Mouse (Mus musculus): ENCODE data around the gene Chrm5.
A peak's percentile ranks its signal among the peaks of the same experiment; 100 is the strongest.
"Not testable (repeated sequence)": the region's sequence is repeated elsewhere in the genome, so short reads cannot be mapped to it uniquely, and the experiment has no call there.

Gene Chrm5

DNA sequence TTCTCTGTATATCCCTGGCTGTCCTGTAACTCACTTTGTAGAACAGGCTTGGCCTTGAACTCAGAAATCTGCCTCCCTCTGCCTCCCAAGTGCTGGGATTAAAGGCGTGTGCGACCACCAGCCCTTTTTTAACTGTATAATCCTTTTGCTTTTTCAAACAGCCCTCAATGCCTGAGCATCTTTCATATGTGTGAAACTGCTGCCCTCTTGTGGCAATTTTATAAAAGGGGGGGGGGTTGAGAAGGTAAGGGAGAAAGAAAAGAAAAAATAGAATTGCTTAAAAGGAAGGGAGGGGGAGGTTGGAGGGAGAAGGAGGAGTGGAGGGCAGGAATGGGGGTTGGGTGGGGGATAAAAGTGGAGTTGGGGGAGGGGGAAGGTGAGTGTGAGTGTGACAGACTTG is 995 bp upstream of the Chrm5 start:
- no peak for DNase-seq (ENCODE audit: low spot score in 2 of 2)

DNA sequence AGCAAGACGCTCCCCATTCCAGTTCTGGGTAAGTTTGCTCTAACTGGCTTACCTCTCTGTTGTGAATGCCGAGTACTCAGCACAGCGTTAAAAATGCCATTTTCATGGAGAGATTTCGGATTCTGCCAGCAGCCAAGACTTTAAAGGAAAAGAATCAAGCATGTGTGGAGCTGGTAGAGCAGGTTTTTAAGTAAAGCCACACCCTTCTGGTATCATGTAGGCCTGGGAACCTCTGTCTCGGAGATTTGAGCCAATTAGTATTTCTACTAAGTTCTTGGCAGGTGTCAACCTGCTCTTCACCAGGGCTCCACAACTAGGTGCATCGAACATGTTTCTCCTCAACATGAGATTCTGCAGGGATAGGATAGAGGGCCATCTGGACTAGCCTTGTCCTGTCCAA is 4.0 kb downstream of the Chrm5 start:
- DNase-seq (ENCODE audit: low spot score in 2 of 2) = peak in 1 of 2 experiments; percentile 11

DNA sequence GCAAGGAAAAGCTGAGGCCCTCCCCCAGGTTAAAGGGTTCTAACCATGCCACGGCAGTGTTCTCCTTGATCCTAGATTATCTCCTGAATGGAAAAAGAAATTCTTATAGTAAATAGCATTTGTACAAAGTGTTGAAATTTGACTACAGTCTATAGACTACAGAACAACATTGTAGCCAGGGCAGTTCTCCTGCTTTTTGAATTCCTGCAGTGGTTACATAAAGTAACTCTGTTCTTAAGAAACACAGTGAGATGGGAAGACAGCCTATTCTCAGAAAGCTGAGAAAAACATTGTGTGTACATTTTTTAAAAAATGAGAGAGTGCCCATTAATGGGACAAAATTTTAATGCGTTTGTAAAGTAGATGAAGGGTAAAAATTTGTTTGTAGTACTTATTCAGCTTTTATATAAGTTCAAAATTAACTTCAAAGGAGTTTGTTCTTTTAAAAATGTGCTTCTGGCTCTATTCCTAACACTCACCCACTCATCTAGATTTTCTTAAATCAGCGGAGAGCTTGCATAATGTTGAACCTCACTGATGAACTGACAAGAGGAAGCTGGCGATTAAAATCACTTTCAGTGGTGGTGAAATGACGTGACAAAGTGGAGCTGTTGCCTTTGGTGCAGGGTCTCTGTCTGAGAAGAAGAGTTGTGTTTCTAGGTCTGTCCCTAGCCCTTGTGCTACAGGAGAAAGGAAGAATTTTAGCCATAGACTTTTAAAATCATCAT is 5.4 kb downstream of the Chrm5 start:
- no peak for DNase-seq (ENCODE audit: low spot score in 2 of 2)

DNA sequence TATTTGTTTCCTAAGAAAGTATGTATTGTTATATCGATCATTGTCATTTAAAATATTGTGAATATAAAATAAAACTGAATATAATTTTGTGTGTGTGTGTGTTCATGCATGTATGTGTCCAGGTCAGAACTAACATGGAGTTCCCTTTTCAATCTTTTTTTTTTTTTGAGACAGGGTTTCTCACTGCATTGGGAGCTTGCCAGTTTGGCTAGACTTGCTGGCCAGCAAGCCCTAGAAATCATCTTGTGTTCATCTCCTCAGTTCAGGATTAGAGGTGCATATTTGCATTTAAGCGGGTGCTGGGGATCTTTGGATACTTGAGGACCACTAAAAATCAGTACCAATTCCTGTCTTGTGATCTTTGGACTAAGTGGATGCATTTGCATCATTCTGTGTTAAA is 8.5 kb downstream of the Chrm5 start:
- DNase-seq (ENCODE audit: low spot score in 2 of 2) = no peak

DNA sequence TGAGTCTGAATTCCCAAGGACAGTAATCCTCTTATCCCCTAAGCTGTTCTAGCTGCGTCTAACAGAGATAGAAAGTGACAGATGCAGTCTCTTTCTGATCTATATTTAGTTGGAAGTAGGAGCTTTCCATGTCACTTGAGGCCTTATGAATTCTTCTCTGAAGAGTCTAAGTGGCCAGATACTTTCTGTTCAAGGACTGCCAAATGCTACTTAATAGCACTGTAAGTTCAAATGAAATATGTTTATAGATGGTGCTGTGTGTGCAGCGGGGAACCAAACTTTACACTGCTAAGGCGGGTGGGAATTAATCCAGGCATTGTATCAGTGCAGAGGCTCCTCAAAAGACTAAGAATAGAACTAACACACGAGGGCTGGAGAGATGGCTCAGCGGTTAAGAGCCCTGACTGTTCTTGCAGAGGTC is 9.6 kb downstream of the Chrm5 start:
- DNase-seq (ENCODE audit: low spot score in 2 of 2) = no peak

DNA sequence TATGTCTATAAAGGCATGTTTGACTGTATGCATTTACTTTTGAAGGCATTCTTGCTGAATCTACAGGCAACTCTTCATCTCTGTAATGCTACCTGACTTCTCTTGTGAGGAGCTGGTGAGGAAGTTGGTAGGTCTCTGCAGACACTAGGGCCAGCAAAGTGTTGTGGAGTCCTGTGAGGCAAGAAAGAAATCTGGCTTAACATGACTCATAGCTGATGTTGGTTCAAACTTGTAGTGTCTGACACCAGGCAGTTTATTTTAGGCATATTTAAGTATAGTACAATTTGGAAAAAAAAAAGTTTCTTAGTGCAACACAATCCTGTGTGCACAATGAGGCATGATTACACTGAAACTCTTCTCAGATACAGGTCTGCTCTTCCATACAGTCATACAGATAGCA is 11.0 kb downstream of the Chrm5 start:
- no peak for DNase-seq (ENCODE audit: low spot score in 2 of 2)

DNA sequence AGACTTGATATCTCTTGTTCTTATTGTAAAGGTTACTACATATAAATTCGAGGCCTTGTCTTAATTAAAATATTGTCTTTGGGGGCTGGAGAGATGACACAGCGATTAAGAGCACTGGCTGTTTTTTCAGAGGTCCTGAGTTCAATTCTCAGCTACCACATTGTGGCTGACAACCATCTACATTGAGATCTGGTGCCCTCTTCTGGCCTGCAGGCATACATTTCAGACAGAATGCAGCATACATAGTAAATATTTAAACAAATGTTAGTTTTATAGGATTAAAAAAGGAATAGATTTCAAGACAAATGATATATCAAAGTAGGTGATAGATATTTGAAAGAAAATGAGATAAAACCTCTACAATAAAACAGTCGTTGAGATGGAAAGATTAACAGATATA is 20.0 kb downstream of the Chrm5 start:
- no peak for DNase-seq (ENCODE audit: low spot score in 2 of 2)

DNA sequence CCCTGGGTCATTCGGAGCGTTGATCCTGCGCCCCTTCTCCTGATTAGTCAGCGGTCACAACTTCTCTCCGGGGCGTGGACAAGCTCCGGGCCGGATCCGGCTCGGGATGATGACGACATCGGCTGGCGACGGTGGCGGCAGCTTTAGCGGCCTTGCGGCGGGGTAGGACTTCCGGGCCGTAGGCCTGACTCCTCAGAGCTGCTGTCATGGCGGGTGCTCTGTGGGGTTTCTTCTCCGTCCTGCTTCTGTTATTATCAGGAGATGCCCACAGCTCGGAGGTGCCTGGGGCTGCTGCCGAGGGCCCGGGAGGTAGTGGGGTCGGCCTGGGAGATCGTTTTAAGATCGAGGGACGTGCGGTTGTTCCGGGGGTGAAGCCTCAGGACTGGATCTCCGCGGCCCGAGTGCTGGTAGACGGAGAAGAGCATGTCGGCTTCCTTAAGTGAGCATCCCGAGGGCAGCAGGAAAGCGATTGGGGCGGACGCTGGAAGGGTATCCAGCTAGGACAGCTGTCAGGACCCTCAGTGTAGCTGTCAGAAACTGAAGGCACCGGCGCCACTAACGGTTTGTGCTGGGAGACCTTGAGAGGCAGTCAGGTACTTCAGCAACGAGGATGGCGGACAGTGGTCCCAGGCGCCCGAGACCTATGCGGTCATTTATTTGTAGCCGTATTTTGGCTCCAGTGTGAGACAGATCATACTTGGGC is 25.6 kb downstream of the Chrm5 start, which contains the start of gene Emc7:
Gene Emc7, plus strand, starts transcription at position 136 of the 703 bp plus-strand sequence.
- DNase-seq (ENCODE audit: low spot score in 2 of 2) = peak; percentile 97 to 99

DNA sequence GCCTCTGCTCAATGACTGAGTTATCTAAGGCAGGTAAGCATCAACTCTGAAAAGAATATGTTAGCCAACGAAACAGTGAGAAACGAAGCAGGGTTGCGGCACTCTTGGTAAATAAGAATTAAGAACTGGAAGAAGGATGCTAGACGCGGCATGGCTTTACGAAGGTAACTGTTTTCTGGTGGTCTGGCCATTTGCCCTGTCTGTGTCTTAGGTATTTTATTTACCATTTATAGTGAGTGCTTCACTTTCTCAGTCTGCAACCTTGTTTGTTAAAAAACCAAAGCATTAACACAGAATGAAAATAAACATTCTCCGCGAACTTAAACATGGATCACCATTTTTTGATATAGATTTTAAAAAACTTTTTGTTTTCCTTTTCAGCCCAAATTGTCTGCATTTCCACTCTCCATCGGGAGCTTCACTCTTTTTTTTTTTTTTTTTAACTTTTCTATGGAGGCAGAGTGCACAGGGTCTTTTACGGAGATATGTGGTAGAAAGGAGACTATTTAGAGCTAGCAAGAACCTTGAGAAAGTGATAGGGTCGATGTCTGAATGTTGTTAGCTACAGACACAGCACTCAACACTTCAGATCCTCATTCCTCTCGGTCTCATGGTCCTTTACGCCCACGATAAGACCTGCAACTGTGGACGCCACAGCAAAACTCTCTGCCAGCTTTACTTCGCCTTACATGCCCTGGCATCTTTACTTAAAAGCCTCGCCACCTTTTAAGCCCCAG is 26.3 kb downstream of the Chrm5 start:
- no peak for DNase-seq (ENCODE audit: low spot score in 2 of 2)

DNA sequence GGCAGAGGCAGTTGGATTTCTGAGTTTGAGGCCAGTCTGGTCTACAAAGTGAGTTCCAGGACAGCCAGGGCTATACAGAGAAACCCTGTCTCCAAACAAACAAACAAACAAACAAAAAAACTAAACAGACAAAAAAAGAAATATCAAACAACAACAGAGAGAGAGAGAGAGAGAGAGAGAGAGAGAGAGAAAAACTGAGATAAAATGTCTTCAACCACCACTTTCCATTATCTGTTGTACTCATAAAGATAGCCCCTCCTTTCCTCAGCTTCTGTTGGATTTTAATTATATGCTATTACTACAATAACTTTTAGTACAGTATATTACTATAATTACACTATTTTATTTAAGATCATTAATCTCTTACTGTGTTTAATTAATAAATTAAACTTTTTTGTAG is 28.1 kb downstream of the Chrm5 start:
- DNase-seq (ENCODE audit: low spot score in 2 of 2) = not testable (repeated sequence)

DNA sequence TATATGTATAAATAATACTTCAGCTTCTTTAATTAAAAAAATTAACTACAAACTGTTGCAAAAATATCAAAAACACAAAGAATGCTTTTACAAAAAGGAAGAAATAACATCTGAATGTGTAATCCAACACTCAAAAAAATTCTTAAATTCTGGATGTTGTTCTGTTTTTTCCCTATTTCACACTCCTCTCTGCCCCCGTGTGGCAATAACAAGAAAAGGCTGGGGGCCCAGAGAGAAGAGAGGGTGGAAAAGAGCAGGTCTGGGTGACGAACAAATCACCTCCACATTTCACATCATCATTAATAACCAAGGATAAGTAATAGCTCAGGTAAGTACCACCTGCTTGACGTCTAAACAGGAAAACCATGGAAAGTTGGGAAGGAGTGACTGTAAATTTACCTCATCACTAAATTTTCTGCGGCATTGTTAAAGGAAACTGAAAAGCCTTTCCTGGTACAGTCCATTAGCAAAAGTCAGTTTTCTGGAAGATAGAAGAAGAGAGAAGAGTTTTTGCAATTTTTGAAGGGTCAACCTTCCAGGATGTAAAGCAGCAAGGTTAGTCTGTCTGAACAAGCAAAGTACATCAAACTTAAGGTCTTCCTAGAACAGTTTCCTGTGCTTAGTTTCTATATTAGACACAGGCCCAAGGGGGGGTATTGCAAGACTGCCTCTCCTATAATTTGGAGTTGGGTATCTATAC is 30.8 kb downstream of the Chrm5 start:
- no peak for DNase-seq (ENCODE audit: low spot score in 2 of 2)

DNA sequence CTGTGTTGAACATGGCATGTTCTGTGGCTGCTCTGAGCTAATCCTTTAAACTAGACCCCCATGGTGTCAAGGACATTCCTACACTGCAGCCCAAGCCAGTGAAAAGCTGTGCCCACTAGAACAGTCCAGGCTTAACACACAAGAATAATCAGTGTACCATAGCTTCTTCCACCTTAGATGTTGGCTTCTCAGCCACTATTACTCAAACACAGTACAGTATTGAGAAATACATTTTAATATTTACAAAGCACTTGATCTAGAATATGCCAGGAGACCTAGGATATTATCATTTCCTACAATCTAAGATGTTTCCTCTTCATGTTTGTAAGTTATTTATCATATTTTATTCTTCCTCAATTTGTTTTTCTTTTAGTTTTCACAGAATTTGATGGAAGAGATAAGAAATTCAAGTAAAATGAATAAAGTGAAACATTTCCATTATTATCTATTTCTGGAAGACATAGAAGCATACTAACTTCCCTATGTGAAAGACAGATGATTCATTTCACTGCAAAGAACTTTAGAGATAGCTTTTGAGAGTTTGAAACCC is 32.0 kb downstream of the Chrm5 start:
- no peak for DNase-seq (ENCODE audit: low spot score in 2 of 2)

DNA sequence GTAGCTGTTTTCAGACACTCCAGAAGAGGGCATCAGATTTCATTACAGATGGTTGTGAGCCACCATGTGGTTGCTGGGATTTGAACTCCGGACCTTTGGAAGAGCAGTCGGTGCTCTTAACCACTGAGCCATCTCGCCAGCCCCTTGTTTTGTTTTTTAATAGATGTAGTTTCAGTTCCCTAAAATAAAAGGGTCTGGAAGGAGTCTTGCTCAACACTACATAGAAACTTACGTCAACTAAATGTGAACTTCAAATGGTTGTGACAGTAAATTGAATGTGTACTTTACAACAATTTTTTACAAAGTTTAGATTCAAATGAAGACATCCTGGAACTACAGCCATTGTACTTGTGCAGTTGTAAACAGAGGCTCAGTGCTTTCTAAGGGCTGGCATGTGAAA is 32.5 kb downstream of the Chrm5 start:
- DNase-seq (ENCODE audit: low spot score in 2 of 2) = not testable (repeated sequence)

DNA sequence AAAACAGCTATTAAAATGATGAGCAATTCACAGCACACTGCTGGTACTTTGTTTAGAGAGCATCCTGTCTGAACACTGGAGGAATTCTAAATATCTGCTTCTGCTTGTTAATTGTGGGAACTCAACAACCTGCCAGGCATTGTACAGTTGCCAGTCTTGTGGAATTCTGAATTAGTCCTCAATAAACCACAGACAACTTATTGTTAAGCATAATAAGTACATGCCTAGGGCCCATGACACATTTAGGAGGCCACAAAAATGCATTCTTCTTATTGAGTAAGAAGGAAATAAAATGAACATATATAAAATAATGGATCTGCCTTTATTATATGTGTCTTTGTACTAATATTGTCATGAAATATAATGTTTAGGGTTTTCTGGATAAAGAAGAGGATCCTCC is 35.1 kb downstream of the Chrm5 start:
- no peak for DNase-seq (ENCODE audit: low spot score in 2 of 2)

DNA sequence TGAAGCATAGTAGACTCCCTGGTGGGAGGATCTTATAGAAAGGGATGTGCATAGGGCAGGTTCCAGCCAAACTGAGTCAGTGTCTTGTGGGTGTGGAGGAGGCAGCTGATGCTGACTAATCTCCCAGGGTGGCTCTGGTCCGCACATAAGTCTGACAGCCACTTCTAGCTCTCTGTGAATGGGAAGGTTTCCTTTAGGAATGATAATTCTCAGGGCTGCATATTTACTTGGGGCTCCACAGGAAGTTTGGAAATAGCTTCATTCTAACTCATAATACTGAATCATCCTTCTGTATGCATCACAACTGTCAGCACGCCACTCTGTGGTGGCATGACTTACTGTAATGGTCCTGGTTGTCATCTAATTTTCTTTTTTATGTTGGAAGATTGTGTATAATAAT is 37.1 kb downstream of the Chrm5 start:
- no peak for DNase-seq (ENCODE audit: low spot score in 2 of 2)

DNA sequence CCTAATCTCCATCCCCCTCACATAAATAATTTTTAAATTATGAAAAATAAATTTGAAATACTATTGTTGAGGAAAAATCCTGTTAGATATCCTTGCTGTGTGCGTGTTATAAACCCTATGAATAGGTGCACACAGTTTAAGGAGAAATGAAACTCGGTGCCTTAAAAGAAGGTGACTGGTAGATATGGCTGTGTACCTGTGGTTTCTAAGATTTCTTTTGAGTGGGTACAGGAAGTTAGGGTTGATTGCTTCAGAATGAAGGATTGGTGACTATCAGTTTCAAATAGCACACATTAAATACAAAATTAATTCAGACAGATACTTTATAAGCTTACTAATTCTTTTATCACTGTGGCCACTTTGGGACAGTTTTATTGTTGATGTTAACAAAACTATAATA is 43.0 kb downstream of the Chrm5 start:
- no peak for DNase-seq (ENCODE audit: low spot score in 2 of 2)

DNA sequence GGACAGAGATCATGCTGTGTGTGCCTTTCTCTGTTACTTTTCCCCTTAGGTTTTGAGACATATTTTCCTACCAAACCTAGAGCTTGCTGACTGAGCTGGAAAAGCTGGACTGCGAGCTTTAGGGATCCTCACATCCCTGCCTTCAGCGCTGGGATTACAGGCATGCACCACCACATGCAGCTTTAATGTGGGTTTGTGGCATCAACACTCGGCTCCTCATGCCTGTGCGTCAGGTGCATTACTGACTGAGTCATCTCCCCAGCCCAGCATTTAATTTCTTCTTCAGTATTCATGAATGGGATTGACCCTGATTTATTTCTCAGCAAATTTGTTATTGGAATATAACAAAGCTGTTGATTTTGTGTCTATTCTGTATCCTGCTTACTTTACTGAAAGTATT is 44.3 kb downstream of the Chrm5 start:
- no peak for DNase-seq (ENCODE audit: low spot score in 2 of 2)

DNA sequence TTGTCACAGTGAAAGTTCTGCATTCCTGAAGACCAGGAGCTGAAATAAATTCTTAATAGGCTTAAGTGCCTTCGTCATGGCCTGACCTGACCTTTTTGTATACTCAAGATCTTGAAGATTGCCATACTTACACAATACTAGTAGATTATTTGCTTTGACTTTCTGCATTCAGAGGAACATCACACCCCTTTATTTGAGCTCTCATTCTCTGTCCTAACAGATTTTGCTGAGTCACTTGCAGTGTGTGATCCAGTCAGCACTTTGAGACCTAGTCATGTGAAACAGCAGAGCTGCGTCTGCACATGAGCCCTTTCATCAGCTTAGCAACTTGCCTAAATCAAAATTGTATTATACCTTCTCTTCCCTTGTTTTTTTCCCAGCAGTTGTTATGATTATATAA is 47.2 kb downstream of the Chrm5 start:
- no peak for DNase-seq (ENCODE audit: low spot score in 2 of 2)

DNA sequence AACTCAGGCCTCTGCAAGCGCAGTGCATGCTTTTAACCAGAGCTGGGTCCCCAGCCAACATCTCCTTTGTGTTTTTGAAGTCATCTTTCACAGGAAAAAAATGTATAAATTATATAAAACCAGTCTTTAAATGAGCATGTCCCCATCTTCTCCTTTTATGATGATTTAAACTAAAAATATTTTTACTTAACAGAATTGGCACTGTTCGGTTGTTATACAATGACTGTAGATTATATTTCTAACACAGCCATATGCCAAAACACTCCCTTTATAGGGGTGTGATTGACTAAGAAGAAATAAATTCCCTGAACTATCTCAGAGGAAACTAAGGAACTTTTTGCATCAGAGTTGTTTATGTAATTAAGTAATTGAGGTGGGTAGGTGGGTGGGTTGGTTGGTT is 48.0 kb downstream of the Chrm5 start:
- no peak for DNase-seq (ENCODE audit: low spot score in 2 of 2)

DNA sequence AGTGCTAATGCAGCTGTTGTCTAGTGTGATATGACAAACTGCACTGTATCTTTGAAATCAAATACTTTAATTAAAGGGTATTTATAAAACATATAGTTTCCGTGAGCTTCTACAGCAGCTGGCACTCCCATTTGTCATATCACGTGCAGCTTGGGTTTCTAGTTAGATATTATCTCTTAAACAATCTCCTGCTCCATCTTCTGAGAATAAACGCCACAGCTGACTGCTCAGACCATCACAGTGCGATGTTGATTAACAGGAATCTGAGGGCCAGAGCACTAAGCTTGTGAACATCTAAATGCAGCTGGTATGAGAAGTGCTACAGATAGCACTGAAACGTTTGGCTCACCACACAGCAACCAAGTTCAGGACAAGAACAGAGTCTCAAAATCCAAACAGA is 50.2 kb downstream of the Chrm5 start:
- no peak for DNase-seq (ENCODE audit: low spot score in 2 of 2)

DNA sequence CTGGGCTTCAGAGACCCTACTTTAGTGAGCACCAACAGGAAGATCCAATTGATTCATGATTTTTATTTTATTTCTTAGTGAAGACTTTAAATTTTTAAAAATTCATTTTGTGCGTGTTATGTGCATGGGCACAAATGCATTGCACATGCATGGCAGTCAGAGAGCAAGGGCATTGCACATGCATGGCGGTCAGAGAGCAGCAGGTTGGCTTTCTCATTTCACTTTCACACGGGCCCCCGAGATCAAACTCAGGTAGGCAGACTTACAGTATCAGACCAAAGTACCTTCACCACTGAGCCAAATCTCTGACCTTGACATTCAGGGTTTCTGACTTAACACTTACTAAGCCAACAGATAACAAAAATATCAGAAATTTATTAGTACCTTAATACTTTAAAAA is 50.9 kb downstream of the Chrm5 start:
- no peak for DNase-seq (ENCODE audit: low spot score in 2 of 2)

All from urinary bladder, postnatal 36 days (tissue).